Mouse (Mus musculus) kidney, postnatal 4 days (tissue): Measurements from ENCODE around the gene Fsd2.

Experiments used
- DNase-seq, 2 experiments: peaks; one replicate each; pipeline ENCODE4 v3.0.0; 2021; ENCODE audit warnings: mixed read lengths in 2 of 2

Gene Fsd2

GRCm38 (mm10) chr7:81566892-81567291 lies at the start of gene Fsd2:
Gene Fsd2, minus strand, starts transcription at chr7:81566944.
- DNase-seq, result no peak

GRCm38 (mm10) chr7:81615031-81615430 lies 48.3 kb upstream of the Fsd2 start:
- DNase-seq, result no peak

- no peak for DNase-seq
These were observed 46.3 kb upstream of the Fsd2 start for GRCm38 (mm10) chr7:81612856-81613635.

GRCm38 (mm10) chr7:81610125-81610524 lies 43.4 kb upstream of the Fsd2 start:
- peak; percentile 27 to 36 for DNase-seq

GRCm38 (mm10) chr7:81606452-81606851 lies 39.7 kb upstream of the Fsd2 start:
- no peak for DNase-seq

GRCm38 (mm10) chr7:81605489-81605888 lies 38.7 kb upstream of the Fsd2 start:
- DNase-seq, result no peak

GRCm38 (mm10) chr7:81604991-81605390 lies 38.2 kb upstream of the Fsd2 start:
- DNase-seq, result no peak

- DNase-seq, result no peak
These were observed 32.9 kb upstream of the Fsd2 start for GRCm38 (mm10) chr7:81599379-81600280.

- DNase-seq, result no peak
These were observed 30.9 kb upstream of the Fsd2 start for GRCm38 (mm10) chr7:81597660-81598059.

GRCm38 (mm10) chr7:81596086-81596485 lies 29.3 kb upstream of the Fsd2 start:
- no peak for DNase-seq

- DNase-seq, result no peak
These were observed 28.3 kb upstream of the Fsd2 start for GRCm38 (mm10) chr7:81595056-81595455.

- DNase-seq, result no peak
These were observed 26.6 kb upstream of the Fsd2 start for GRCm38 (mm10) chr7:81593387-81593786.

GRCm38 (mm10) chr7:81592686-81593085 lies 25.9 kb upstream of the Fsd2 start:
- no peak for DNase-seq

GRCm38 (mm10) chr7:81587238-81587637 lies 20.5 kb upstream of the Fsd2 start:
- no peak for DNase-seq

- DNase-seq, result no peak
These were observed 18.6 kb upstream of the Fsd2 start for GRCm38 (mm10) chr7:81585326-81585725.

- no peak for DNase-seq
These were observed 16.8 kb upstream of the Fsd2 start for GRCm38 (mm10) chr7:81583512-81583911.

- DNase-seq, result no peak
These were observed 12.6 kb upstream of the Fsd2 start for GRCm38 (mm10) chr7:81579312-81579711.

GRCm38 (mm10) chr7:81578413-81578812 lies 11.7 kb upstream of the Fsd2 start:
- DNase-seq, result no peak

GRCm38 (mm10) chr7:81577872-81578271 lies 11.1 kb upstream of the Fsd2 start:
- no peak for DNase-seq

GRCm38 (mm10) chr7:81575606-81576005 lies 8.9 kb upstream of the Fsd2 start:
- DNase-seq, result no peak

- DNase-seq, result no peak
These were observed 7.1 kb upstream of the Fsd2 start for GRCm38 (mm10) chr7:81573821-81574220.

GRCm38 (mm10) chr7:81573397-81573796 lies 6.7 kb upstream of the Fsd2 start:
- DNase-seq, result no peak

GRCm38 (mm10) chr7:81572610-81573268 lies 6.0 kb upstream of the Fsd2 start:
- no peak for DNase-seq
